Mouse (Mus musculus) midbrain, postnatal 0 days (tissue): ENCODE results near the gene Cox7b. TPM values are rescaled to one million over a fixed set of nuclear protein-coding genes. Genes with fewer than 3 reads are reported as not detected.
"Not testable (repeated sequence)": the region's sequence is repeated elsewhere in the genome, so short reads cannot be mapped to it uniquely, and the experiment has no call there.

Source experiments
- ATAC-seq: fragments of 200-750 bp; cut with Nextera tagmentation; 2 replicates; pipeline ENCODE4 v1.8.0; 2017; ENCODE audit warnings: moderate number of reproducible peaks, mild to moderate bottlenecking, moderate TSS enrichment, moderate library complexity; ENCODE audit not compliant: low FRiP score
- DNase-seq: peaks from one replicate; pipeline ENCODE4 v3.0.0-alpha.2; 2015; ENCODE audit warnings: low spot score
- H3K27ac ChIP-seq: fragments of 300-500 bp; sonication (generic); 2 replicates; pipeline ENCODE4 v1.5.1; 2014; ENCODE audit warnings: low read depth, mild to moderate bottlenecking, low read length, mixed read lengths
- H3K27me3 ChIP-seq: fragments of 300-500 bp; sonication (generic); 2 replicates; pipeline ENCODE4 v1.6.1; 2014; ENCODE audit warnings: low read length, control low read depth, mixed read lengths; ENCODE audit not compliant: insufficient read depth
- H3K36me3 ChIP-seq: fragments of 300-500 bp; sonication (generic); 2 replicates; pipeline ENCODE4 v1.6.1; 2014; ENCODE audit warnings: low read length, control low read depth, mixed read lengths; ENCODE audit not compliant: insufficient read depth
- H3K4me1 ChIP-seq: fragments of 300-500 bp; sonication (generic); 2 replicates; pipeline ENCODE4 v1.6.1; 2014; ENCODE audit warnings: mild to moderate bottlenecking, control low read depth, antibody characterized with exemption, low read length, mixed read lengths; ENCODE audit not compliant: insufficient read depth
- H3K4me2 ChIP-seq: fragments of 300-500 bp; sonication (generic); 2 replicates; pipeline ENCODE4 v1.6.1; 2014; ENCODE audit warnings: low read depth, mild to moderate bottlenecking, low read length, mixed read lengths; ENCODE audit not compliant: poor library complexity, severe bottlenecking
- H3K4me3 ChIP-seq: fragments of 300-500 bp; sonication (generic); 2 replicates; pipeline ENCODE4 v1.5.1; 2014; ENCODE audit warnings: low read depth, mild to moderate bottlenecking, low read length, moderate library complexity
- H3K9ac ChIP-seq: fragments of 300-500 bp; sonication (generic); replicated peaks from 2 replicates; pipeline ENCODE4 v1.6.1; 2014; ENCODE audit warnings: mild to moderate bottlenecking, low read length, moderate library complexity, mixed read lengths; ENCODE audit not compliant: poor library complexity, severe bottlenecking
- H3K9me3 ChIP-seq: fragments of 300-500 bp; sonication (generic); 2 replicates; pipeline ENCODE4 v1.6.1; 2016; ENCODE audit warnings: low read length, control low read depth
- CTCF ChIP-seq: IDR thresholded peaks from 2 replicates; pipeline ENCODE4 v1.5.1; 2016; ENCODE audit warnings: antibody characterized with exemption, mild to moderate bottlenecking
- WGBS: fragments of 180-500 bp; shearing (Covaris S2); extraction: QIAGEN DNeasy Blood & Tissue Kit; methylation state at CpG from one replicate; pipeline ENCODE4 v1.1.7; 2014; 5-methylcytosine and 5-hydroxymethylcytosine counted together
- polyA plus RNA-seq: library from polyadenylated mRNA; unstranded; fragments of >200 nt; fragmentation: Nextera tagmentation; extraction: Ambion mirVana; gene quantifications from 2 replicates; pipeline ENCODE4 v1.2.1, GENCODE M21; 2015
- total RNA-seq: library from RNA; depleted of rRNA; stranded (reverse); fragments of >200 nt; gene quantifications from 2 replicates; pipeline ENCODE4 v1.2.3, GENCODE M21; 2014

Gene Cox7b
- total and polyA plus RNA-seq, 2 experiments from 2014 or later = 205 to 481 TPM

GRCm38 (mm10) chrX:106013217-106013616, 2.3 kb upstream of the Cox7b start:
- peak; percentile 72 for TF ChIP-seq CTCF
- no peaks in the 10 kb centered on the region for H3K36me3 ChIP-seq
- H3K4me2 ChIP-seq = no peak overlapping the region
- H3K27ac ChIP-seq = no peak overlapping the region
- DNase-seq (peak; percentile 68), ATAC-seq (no peak)
- H3K27me3 ChIP-seq = no peaks in the 10 kb centered on the region
- H3K9me3 ChIP-seq = no peaks in the 10 kb centered on the region
- H3K4me1 ChIP-seq = no peaks in the 10 kb centered on the region
- 26% methylated on average over 2 of the region's 2 CpGs for WGBS
- H3K9ac ChIP-seq = no peak overlapping the region
- no peak overlapping the region for H3K4me3 ChIP-seq

DNA sequence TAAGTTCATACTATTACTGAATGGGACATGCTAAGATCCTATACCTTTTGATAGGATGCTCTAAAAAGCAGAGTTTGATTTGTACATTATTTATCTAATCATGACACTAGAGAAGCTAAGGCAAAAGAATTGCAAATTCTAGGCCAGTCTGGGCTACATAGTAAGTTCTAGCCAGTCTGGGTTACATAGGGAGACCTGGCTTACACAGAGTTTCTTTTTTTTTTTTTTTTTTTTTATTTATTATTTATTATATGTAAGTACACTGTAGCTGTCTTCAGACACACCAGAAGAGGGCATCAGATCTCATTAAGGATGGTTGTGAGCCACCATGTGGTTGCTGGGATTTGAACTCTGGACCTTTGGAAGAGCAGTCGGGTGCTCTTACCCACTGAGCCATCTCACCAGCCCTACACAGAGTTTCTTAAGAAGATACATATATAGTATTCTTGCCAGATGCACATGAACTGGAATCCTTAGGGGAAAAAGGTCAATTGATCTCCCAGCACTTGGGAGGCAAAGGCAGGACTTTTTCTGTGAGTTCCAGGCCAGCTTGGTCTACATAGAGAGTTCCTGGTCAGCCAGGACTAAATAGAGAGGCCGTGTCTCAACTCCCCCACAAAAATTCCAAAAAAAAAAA, 641 bp upstream of the Cox7b start:
- H3K27ac ChIP-seq, DNase-seq, H3K36me3 ChIP-seq, ATAC-seq, H3K9me3 ChIP-seq, H3K27me3 ChIP-seq, H3K4me3 ChIP-seq, H3K4me1 ChIP-seq, H3K9ac ChIP-seq: not testable (repeated sequence)
- H3K4me2 ChIP-seq = 0 out of 2 replicates have a peak overlapping the region, but pooled peaks have one; percentile 18
- 63% methylated on average over 2 of the region's 2 CpGs for WGBS

DNA sequence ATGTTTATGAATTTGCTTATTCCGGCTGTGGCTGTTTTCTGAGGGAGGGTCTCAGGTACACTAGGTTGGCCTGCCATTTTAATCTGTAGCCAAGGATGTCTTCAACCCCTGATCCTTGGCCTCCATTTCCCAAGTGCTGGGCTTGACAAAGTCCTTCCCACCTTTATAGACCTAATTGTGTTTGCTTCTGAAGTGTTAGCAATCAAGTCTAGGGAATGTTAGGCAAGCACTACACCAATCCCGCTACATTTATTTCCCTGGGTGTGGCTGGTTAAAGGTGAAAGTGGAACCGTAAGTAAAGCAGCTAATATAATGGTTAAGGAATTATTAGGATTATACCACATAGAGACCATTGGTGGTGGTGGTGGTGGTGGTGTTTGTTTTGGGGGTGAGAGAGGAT, 1.6 kb downstream of the Cox7b start:
- no peak for ATAC-seq
- H3K4me2 ChIP-seq = peak overlapping the region; percentile 48
- no peak overlapping the region; the same call in 1 of the 2 replicates for H3K4me3 ChIP-seq
- no peak for TF ChIP-seq CTCF
- no peaks in the 10 kb centered on the region for H3K27me3 ChIP-seq
- no peak for DNase-seq
- no peak overlapping the region for H3K27ac ChIP-seq
- WGBS = 97% methylated on average over 3 of the region's 3 CpGs
- no peaks in the 10 kb centered on the region for H3K36me3 ChIP-seq
- no peaks in the 10 kb centered on the region for H3K9me3 ChIP-seq
- H3K9ac ChIP-seq = no peak overlapping the region
- no peaks in the 10 kb centered on the region for H3K4me1 ChIP-seq

DNA sequence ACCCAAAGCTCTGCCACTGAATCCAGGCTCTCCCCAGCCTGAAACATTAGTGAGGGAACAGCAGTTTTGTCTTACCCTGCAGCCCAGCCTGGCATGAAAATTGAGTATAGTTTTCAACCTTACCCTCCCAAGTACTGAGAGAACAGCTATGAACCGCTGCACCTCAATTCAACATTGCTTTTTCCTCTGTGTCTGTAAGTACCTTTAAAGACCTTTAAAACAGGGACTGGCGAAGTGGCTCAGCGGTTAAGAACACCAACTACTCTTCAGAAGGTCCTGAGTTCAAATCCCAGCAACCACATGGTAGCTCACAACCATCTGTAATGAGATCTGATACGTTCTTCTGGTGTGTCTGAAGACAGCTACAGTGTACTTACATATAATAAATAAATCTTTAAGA, 2.0 kb downstream of the Cox7b start:
- no peak overlapping the region for H3K9ac ChIP-seq
- 91% methylated on average over 4 of the region's 4 CpGs for WGBS
- H3K36me3 ChIP-seq = no peaks in the 10 kb centered on the region
- no peaks in the 10 kb centered on the region for H3K9me3 ChIP-seq
- no peak for TF ChIP-seq CTCF
- ATAC-seq (no peak), DNase-seq (no peak)
- no peak overlapping the region for H3K27ac ChIP-seq
- no peak overlapping the region for H3K4me3 ChIP-seq
- H3K4me1 ChIP-seq = no peaks in the 10 kb centered on the region
- H3K27me3 ChIP-seq = no peaks in the 10 kb centered on the region
- H3K4me2 ChIP-seq = no peak overlapping the region

DNA sequence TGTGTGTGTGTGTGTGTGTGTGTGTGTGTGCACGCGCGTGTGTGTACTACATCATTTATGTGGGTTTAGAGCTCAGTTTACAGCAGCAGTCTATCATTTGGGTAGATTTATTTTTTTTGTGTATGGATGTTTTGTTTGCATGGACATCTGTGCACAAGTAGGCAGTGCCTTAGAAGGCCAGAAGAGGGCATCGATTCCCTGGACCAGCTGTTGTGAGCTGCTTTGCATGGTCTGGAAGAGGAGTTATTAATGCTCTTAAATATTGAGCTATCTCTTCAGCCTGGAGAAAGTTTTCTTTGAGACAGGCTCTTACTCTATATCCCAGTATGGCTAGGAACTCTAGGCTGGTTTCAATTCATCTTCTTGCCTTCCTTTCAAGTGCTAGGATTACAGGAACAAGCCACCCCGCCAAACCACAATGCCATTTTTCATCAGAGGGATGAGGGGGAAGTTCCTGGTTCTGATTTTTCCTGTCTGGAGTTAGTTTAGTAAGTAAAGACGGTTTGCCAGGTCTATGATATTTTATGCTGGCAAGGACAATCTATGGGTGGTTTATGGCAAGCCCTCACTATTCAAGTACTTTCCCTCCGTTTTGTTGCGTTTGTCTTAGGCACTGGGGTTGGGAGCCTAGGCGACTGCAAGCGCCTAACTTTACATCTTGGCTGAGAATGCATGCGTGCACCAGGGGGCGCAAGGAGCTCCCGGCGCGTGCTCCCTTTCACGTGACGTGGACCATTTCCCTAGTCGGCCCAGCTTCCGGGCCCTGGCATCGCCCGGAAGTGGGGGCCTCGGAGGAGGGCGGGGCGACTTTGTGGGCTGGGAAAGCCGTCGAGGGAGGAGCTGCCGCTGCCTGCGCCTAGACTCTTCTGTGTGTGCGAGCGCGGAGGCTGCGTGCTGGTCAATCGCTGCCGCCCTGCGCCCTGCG, 11.2 kb downstream of the Cox7b start, which contains the start of gene Atp7a:
Gene Atp7a, plus strand, starts transcription at position 859 of the 925 bp plus-strand sequence.
- ATAC-seq (peak; percentile 94), DNase-seq (peak; percentile 92)
- H3K9ac ChIP-seq = peak within 1 kb of the TSS; percentile 44; the same call in 1 of the 2 replicates
- peak within 1 kb of the TSS; percentile 59; the same call in 1 of the 2 replicates for H3K27ac ChIP-seq
- no peaks in the 10 kb centered on the region for H3K36me3 ChIP-seq
- 28% methylated on average over 35 of the region's 36 CpGs for WGBS
- peak within 1 kb of the TSS; percentile 52 for H3K4me3 ChIP-seq
- no peaks in the 10 kb centered on the region for H3K4me1 ChIP-seq
- TF ChIP-seq CTCF = peak; percentile 83
- no peaks in the 10 kb centered on the region for H3K27me3 ChIP-seq
- peak within 1 kb of the TSS; percentile 51 for H3K4me2 ChIP-seq
- no peaks in the 10 kb centered on the region for H3K9me3 ChIP-seq

DNA sequence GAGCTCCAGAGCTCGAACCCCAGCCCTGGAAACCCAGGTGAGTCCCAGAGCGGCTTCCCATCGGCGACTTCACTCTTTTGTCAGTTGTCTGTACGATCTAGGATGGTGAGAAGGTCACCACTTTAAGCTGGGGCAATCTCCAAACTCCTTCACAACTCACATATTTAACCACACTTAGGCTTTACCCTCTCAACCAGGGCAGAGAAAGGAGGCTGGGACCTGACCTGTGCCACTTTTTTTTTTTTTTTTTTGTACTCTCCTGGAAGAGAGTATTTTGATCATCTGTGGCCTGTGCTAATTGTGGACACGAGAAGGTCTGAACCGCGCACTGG, 11.8 kb downstream of the Cox7b start:
- no peaks in the 10 kb centered on the region for H3K9me3 ChIP-seq
- no peak for TF ChIP-seq CTCF
- H3K4me1 ChIP-seq = no peaks in the 10 kb centered on the region
- H3K27ac ChIP-seq = peak overlapping the region; percentile 59; the same call in 1 of the 2 replicates
- H3K9ac ChIP-seq = peak overlapping the region; percentile 44; the same call in 1 of the 2 replicates
- no peak for DNase-seq
- no peaks in the 10 kb centered on the region for H3K36me3 ChIP-seq
- peak overlapping the region; percentile 52 for H3K4me3 ChIP-seq
- ATAC-seq = no peak; the same call in 1 of the 2 replicates
- peak overlapping the region; percentile 51 for H3K4me2 ChIP-seq
- H3K27me3 ChIP-seq = no peaks in the 10 kb centered on the region
- 16% methylated on average over 8 of the region's 8 CpGs for WGBS
